Mouse (Mus musculus) MEL (cell line): ENCODE results near the gene Lsp1. TPM values are rescaled to one million over a fixed set of nuclear protein-coding genes. Genes with fewer than 3 reads are reported as not detected.

Experiments used
- DNase-seq: peaks from one replicate; pipeline ENCODE4 v3.0.0; 2011; ENCODE audit warnings: low read depth, low spot score
- H3K27ac ChIP-seq: 2 replicates; pipeline ENCODE4 v1.5.1; 2012; ENCODE audit warnings: low read depth, mild to moderate bottlenecking, control low read depth, low read length, moderate library complexity; ENCODE audit not compliant: control insufficient read depth
- H3K27me3 ChIP-seq, 2 experiments: fragments of 150-350 bp in 1 of 2; sonication (generic) in 1 of 2; 2 replicates each; pipeline ENCODE4 v1.6.1; 2012; ENCODE audit warnings: low read length in 2 of 2, mild to moderate bottlenecking in 2 of 2, improper control_type of control experiment in 1 of 2, moderate library complexity in 1 of 2; ENCODE audit not compliant: insufficient read depth in 2 of 2, control insufficient read depth in 1 of 2
- H3K36me3 ChIP-seq, 2 experiments: 2 replicates each; pipeline ENCODE4 v1.6.1; 2012 to 2014; ENCODE audit warnings: low read length in 2 of 2, improper control_type of control experiment in 1 of 2, inconsistent platforms in 1 of 2, mild to moderate bottlenecking in 1 of 2; ENCODE audit not compliant: insufficient read depth in 2 of 2, control insufficient read depth in 1 of 2
- H3K4me1 ChIP-seq, 2 experiments: fragments of 150-350 bp in 1 of 2; sonication (generic) in 1 of 2; 2 replicates each; pipeline ENCODE4 v1.6.1; 2012; ENCODE audit warnings: low read length in 2 of 2, improper control_type of control experiment in 1 of 2, mild to moderate bottlenecking in 1 of 2; ENCODE audit not compliant: insufficient read depth in 2 of 2, control insufficient read depth in 1 of 2
- H3K4me3 ChIP-seq, 2 experiments: fragments of 150-350 bp in 1 of 2; sonication (generic) in 1 of 2; 2 replicates each; pipeline ENCODE4 v1.5.1; 2012; ENCODE audit warnings: low read depth in 2 of 2, low read length in 2 of 2, mild to moderate bottlenecking in 2 of 2, moderate library complexity in 2 of 2, control low read depth in 1 of 2, improper control_type of control experiment in 1 of 2; ENCODE audit not compliant: control insufficient read depth in 1 of 2, insufficient read depth in 1 of 2
- H3K79me2 ChIP-seq: 2 replicates; pipeline ENCODE4 v1.6.1; 2012; ENCODE audit warnings: mild to moderate bottlenecking, low read length, moderate library complexity; ENCODE audit not compliant: control insufficient read depth, poor library complexity, insufficient read depth
- H3K9ac ChIP-seq: 2 replicates; pipeline ENCODE4 v1.6.1; 2012; ENCODE audit warnings: low read depth, mild to moderate bottlenecking, control low read depth, low read length, moderate library complexity; ENCODE audit not compliant: control insufficient read depth, poor library complexity, severe bottlenecking
- H3K9me3 ChIP-seq: fragments of 150-350 bp; sonication (generic); replicated peaks from 2 replicates; pipeline ENCODE4 v1.6.1; 2012; ENCODE audit warnings: mild to moderate bottlenecking, low read length, improper control_type of control experiment, moderate library complexity; ENCODE audit not compliant: insufficient read depth
- CHD2 ChIP-seq: IDR thresholded peaks from 2 replicates; pipeline ENCODE4 v1.6.1; 2011; ENCODE audit warnings: low read length, improper control_type of control experiment
- CTCF ChIP-seq, 3 experiments: IDR thresholded peaks in 2 of 3; conservative IDR thresholded peaks in 1 of 3; 2 replicates each; pipeline ENCODE4 v1.5.1; 2011 to 2012; ENCODE audit warnings: low read length in 3 of 3, low read depth in 2 of 3, mild to moderate bottlenecking in 2 of 3, improper control_type of control experiment in 1 of 3, inconsistent platforms in 1 of 3, mixed read lengths in 1 of 3, moderate library complexity in 1 of 3; ENCODE audit not compliant: control insufficient read depth in 1 of 3, insufficient read depth in 1 of 3, poor library complexity in 1 of 3, severe bottlenecking in 1 of 3
- ETS1 ChIP-seq: IDR thresholded peaks from 2 replicates; pipeline ENCODE4 v1.6.1; 2012; ENCODE audit warnings: low read depth, mild to moderate bottlenecking, inconsistent platforms, low read length, improper control_type of control experiment, moderate library complexity
- GATA1 ChIP-seq: IDR thresholded peaks from 2 replicates; pipeline ENCODE4 v1.6.1; 2011; ENCODE audit warnings: low read depth, low read length, improper control_type of control experiment
- HCFC1 ChIP-seq: IDR thresholded peaks from 2 replicates; pipeline ENCODE4 v1.6.1; 2012; ENCODE audit warnings: low read depth, mild to moderate bottlenecking, inconsistent platforms, low read length, improper control_type of control experiment, moderate library complexity
- KAT2A ChIP-seq: conservative IDR thresholded peaks from 2 replicates; pipeline ENCODE4 v1.6.1; 2012; ENCODE audit warnings: low read depth, low read length, improper control_type of control experiment, inconsistent platforms
- MAZ ChIP-seq: IDR thresholded peaks from 2 replicates; pipeline ENCODE4 v1.6.1; 2012; ENCODE audit warnings: low read depth, mild to moderate bottlenecking, inconsistent platforms, low read length, improper control_type of control experiment
- MYB ChIP-seq: IDR thresholded peaks from 2 replicates; pipeline ENCODE4 v1.6.1; 2011; ENCODE audit warnings: mild to moderate bottlenecking, low read depth, low read length, improper control_type of control experiment
- NELFE ChIP-seq: IDR thresholded peaks from 2 replicates; pipeline ENCODE4 v1.6.1; 2011; ENCODE audit warnings: low read depth, low read length, improper control_type of control experiment
- NRF1 ChIP-seq: IDR thresholded peaks from 2 replicates; pipeline ENCODE4 v1.6.1; 2014; ENCODE audit warnings: low read depth, mild to moderate bottlenecking, inconsistent platforms, low read length, improper control_type of control experiment, moderate library complexity; ENCODE audit not compliant: poor library complexity, insufficient read depth, severe bottlenecking
- POLR2AphosphoS5 ChIP-seq: IDR thresholded peaks from 2 replicates; pipeline ENCODE4 v1.6.1; 2012; ENCODE audit warnings: low read depth, borderline replicate concordance, mild to moderate bottlenecking, inconsistent platforms, low read length, moderate library complexity, mixed read lengths
- RAD21 ChIP-seq: IDR thresholded peaks from 2 replicates; pipeline ENCODE4 v1.6.1; 2011; ENCODE audit warnings: mild to moderate bottlenecking, low read depth, low read length, improper control_type of control experiment
- RCOR1 ChIP-seq: IDR thresholded peaks from 2 replicates; pipeline ENCODE4 v1.6.1; 2012; ENCODE audit warnings: low read depth, mild to moderate bottlenecking, inconsistent platforms, low read length, improper control_type of control experiment
- TBP ChIP-seq: IDR thresholded peaks from 2 replicates; pipeline ENCODE4 v1.8.0; 2011; ENCODE audit warnings: low read depth, low read length, improper control_type of control experiment
- UBTF ChIP-seq: IDR thresholded peaks from 2 replicates; pipeline ENCODE4 v1.6.1; 2012; ENCODE audit warnings: low read depth, mild to moderate bottlenecking, inconsistent platforms, low read length, improper control_type of control experiment, moderate library complexity, borderline replicate concordance; ENCODE audit not compliant: insufficient read depth
- ZKSCAN1 ChIP-seq: IDR thresholded peaks from 2 replicates; pipeline ENCODE4 v1.6.1; 2012; ENCODE audit warnings: low read depth, mild to moderate bottlenecking, inconsistent platforms, low read length, improper control_type of control experiment, moderate library complexity
- ZMIZ1 ChIP-seq: IDR thresholded peaks from 2 replicates; pipeline ENCODE4 v1.6.1; 2012; ENCODE audit warnings: low read depth, mild to moderate bottlenecking, inconsistent platforms, low read length, improper control_type of control experiment, moderate library complexity
- ZNF384 ChIP-seq: IDR thresholded peaks from 2 replicates; pipeline ENCODE4 v1.6.1; 2012; ENCODE audit warnings: low read depth, mild to moderate bottlenecking, inconsistent platforms, low read length, improper control_type of control experiment
- polyA plus RNA-seq, 2 experiments: library from polyadenylated mRNA; stranded (reverse) in 1 of 2; unstranded in 1 of 2; fragments of >175 nt in 1 of 2; fragments of >200 nt in 1 of 2; gene quantifications; 2 replicates each; pipeline versions ENCODE4 v1.2.1 to v1.2.4; 2012; ENCODE audit warnings: low replicate concordance in 2 of 2, low read depth in 1 of 2; ENCODE audit not compliant: insufficient read length in 2 of 2, insufficient read depth in 1 of 2, missing spikeins in 1 of 2
- total RNA-seq: library from RNA; depleted of rRNA; stranded (reverse); fragments of 300-350 nt; gene quantifications from 2 replicates; pipeline ENCODE4 v1.2.3, GENCODE M21; 2012

Lsp1 gene
- total and polyA plus RNA-seq, 3 experiments = not detected

GRCm38 (mm10) chr7:142455251-142455650, 5.4 kb upstream of the Lsp1 start:
- peaks cover 0 to 2% of the 10 kb centered on the region in 2 experiments; a peak in 2 of 4 replicates for H3K27me3 ChIP-seq
- TF ChIP-seq HCFC1 (no peak), CTCF (IDR thresholded peaks at IDR 0.05 in 2 of 3, conservative IDR thresholded peaks at IDR 0.05 in 1 of 3; ENCODE audit: control insufficient read depth in 1 of 3, insufficient read depth in 1 of 3, low read depth in 2 of 3, low read length in 3 of 3, poor library complexity in 1 of 3, severe bottlenecking in 1 of 3) (no peak), NRF1 (no peak), CHD2 (no peak), POLR2AphosphoS5 (no peak), RAD21 (no peak), NELFE (no peak), ZMIZ1 (no peak), UBTF (no peak), RCOR1 (no peak), MAZ (no peak), TBP (no peak), GATA1 (no peak), ZKSCAN1 (no peak), KAT2A (no peak), ZNF384 (no peak)
- no peaks in the 10 kb centered on the region for H3K4me1 ChIP-seq
- no peaks in the 10 kb centered on the region for H3K79me2 ChIP-seq
- no peaks in the 10 kb centered on the region for H3K9me3 ChIP-seq
- no peak for DNase-seq
- no peaks in the 10 kb centered on the region for H3K36me3 ChIP-seq
- no peak overlapping the region for H3K27ac ChIP-seq
- no peak overlapping the region for H3K4me3 ChIP-seq
- no peak overlapping the region for H3K9ac ChIP-seq

DNA sequence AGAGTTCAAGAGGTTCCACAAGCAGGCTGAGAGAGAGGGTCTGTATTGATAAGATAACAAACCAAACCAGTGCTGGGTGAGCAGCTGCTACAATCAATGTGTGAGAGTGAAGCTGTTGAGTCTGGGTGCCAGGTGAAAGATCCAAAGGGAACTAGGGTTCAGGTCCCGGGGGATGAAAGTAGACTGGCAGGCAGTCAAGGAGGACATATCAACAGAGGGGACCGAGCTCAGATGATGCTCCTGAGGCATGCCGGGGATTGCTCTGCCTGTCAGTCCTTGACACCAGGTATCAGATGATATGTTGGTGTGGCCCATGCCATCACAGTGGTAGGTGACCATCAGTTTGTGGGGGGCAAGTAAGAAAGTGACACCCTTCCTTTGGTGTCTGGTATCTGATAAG, 3.8 kb upstream of the Lsp1 start:
- no peaks in the 10 kb centered on the region for H3K36me3 ChIP-seq
- H3K9me3 ChIP-seq = no peaks in the 10 kb centered on the region
- TF ChIP-seq MYB = no peak
- no peak for TF ChIP-seq RCOR1
- TF ChIP-seq ETS1 = no peak
- TF ChIP-seq, all 39 proteins: peak for 0
- Histone ChIP-seq H3K9ac (no peak overlapping the region), H3K4me1 (no peaks in the 10 kb centered on the region), H3K4me3 (no peak overlapping the region), H3K27me3 (peaks cover 0 to 2% of the 10 kb centered on the region in 2 experiments; a peak in 2 of 4 replicates), H3K27ac (no peak overlapping the region), H3K79me2 (no peaks in the 10 kb centered on the region)
- DNase-seq = no peak
